Mouse (Mus musculus) layer of hippocampus, adult 2 months (tissue): ENCODE data around the gene Apol8. TPM values are rescaled to one million over a fixed set of nuclear protein-coding genes. Genes with fewer than 3 reads are reported as not detected.
"Not testable (repeated sequence)": the region's sequence is repeated elsewhere in the genome, so short reads cannot be mapped to it uniquely, and the experiment has no call there.

ENCODE experiments used
- DNase-seq, 2 experiments: peaks; one replicate each; pipeline ENCODE4 v3.0.0; 2022; ENCODE audit warnings: low spot score in 2 of 2
- H3K27ac ChIP-seq: fragments of 200-600 bp; 2 replicates; pipeline ENCODE4 v1.8.1; 2022
- H3K4me3 ChIP-seq: fragments of 200-600 bp; 2 replicates; pipeline ENCODE4 v1.8.1; 2022; ENCODE audit warnings: mild to moderate bottlenecking
- CTCF ChIP-seq: fragments of 200-600 bp; conservative IDR thresholded peaks from 2 replicates; pipeline ENCODE4 v1.8.1; 2022; ENCODE audit warnings: antibody characterized with exemption, mild to moderate bottlenecking, moderate library complexity
- total RNA-seq, 2 experiments: library from RNA; stranded (reverse); gene quantifications; 2 replicates each; pipeline ENCODE4 v1.2.3; 2021

Apol8 gene
- total RNA-seq, 2 experiments from 2014 or later: 5.7 to 7.4 TPM

GRCm38 (mm10) chr15:77757586-77758226, 903 bp upstream of the Apol8 start:
- DNase-seq: no peak
- TF ChIP-seq CTCF: peak; percentile 42
- H3K27ac ChIP-seq: no peak overlapping the region
- H3K4me3 ChIP-seq: no peak overlapping the region

GRCm38 (mm10) chr15:77756081-77756480, 722 bp downstream of the Apol8 start:
- Histone ChIP-seq H3K27ac (no peak overlapping the region), H3K4me3 (peak overlapping the region; percentile 40; the same call in 1 of the 2 replicates)
- TF ChIP-seq CTCF: no peak
- no peak for DNase-seq

GRCm38 (mm10) chr15:77755132-77755531, 1.7 kb downstream of the Apol8 start:
- no peak overlapping the region for H3K27ac ChIP-seq
- DNase-seq: no peak
- no peak for TF ChIP-seq CTCF
- no peak overlapping the region for H3K4me3 ChIP-seq

GRCm38 (mm10) chr15:77752443-77752842, 4.4 kb downstream of the Apol8 start:
- no peak for DNase-seq
- TF ChIP-seq CTCF: no peak
- no peak overlapping the region for H3K4me3 ChIP-seq
- no peak overlapping the region for H3K27ac ChIP-seq

- Histone ChIP-seq H3K4me3 (no peak overlapping the region), H3K27ac (no peak overlapping the region)
- DNase-seq: no peak
- TF ChIP-seq CTCF: peak; percentile 80
Observed at GRCm38 (mm10) chr15:77750461-77750860, 6.3 kb downstream of the Apol8 start.

- no peak for TF ChIP-seq CTCF
- Histone ChIP-seq H3K4me3 (no peak overlapping the region), H3K27ac (no peak overlapping the region)
- DNase-seq: no peak
Observed at GRCm38 (mm10) chr15:77749717-77750116, 7.1 kb downstream of the Apol8 start.

GRCm38 (mm10) chr15:77748414-77748813, 8.4 kb downstream of the Apol8 start:
- H3K4me3 ChIP-seq: no peak overlapping the region
- no peak overlapping the region for H3K27ac ChIP-seq
- TF ChIP-seq CTCF: no peak
- no peak for DNase-seq

- Histone ChIP-seq H3K4me3 (no peak overlapping the region), H3K27ac (no peak overlapping the region)
- no peak for TF ChIP-seq CTCF
- no peak for DNase-seq
Observed at GRCm38 (mm10) chr15:77746326-77746725, 10.5 kb downstream of the Apol8 start.

GRCm38 (mm10) chr15:77745081-77745480, 11.7 kb downstream of the Apol8 start:
- DNase-seq: no peak
- Histone ChIP-seq H3K27ac (no peak overlapping the region), H3K4me3 (no peak overlapping the region)
- no peak for TF ChIP-seq CTCF

GRCm38 (mm10) chr15:77744632-77745031, 12.2 kb downstream of the Apol8 start:
- TF ChIP-seq CTCF: no peak
- no peak for DNase-seq
- H3K4me3 ChIP-seq: no peak overlapping the region

GRCm38 (mm10) chr15:77741556-77741955, 15.2 kb downstream of the Apol8 start:
- not testable (repeated sequence) for DNase-seq, H3K4me3 ChIP-seq, H3K27ac ChIP-seq

More at GRCm38 (mm10) chr15:77744632-77745031, 12.2 kb downstream of the Apol8 start:
- H3K27ac ChIP-seq: no peak overlapping the region

- DNase-seq: no peak
- TF ChIP-seq CTCF: peak; percentile 63
- H3K4me3 ChIP-seq: no peak overlapping the region
- H3K27ac ChIP-seq: no peak overlapping the region
Observed at GRCm38 (mm10) chr15:77740511-77741297, 16.1 kb downstream of the Apol8 start.

- not testable (repeated sequence) for DNase-seq, H3K4me3 ChIP-seq, H3K27ac ChIP-seq
Observed at GRCm38 (mm10) chr15:77733903-77734302, 22.9 kb downstream of the Apol8 start.

- H3K4me3 ChIP-seq, H3K27ac ChIP-seq, DNase-seq: not testable (repeated sequence)
Observed at GRCm38 (mm10) chr15:77733380-77733779, 23.4 kb downstream of the Apol8 start.

- DNase-seq, H3K27ac ChIP-seq, H3K4me3 ChIP-seq: not testable (repeated sequence)
Observed at GRCm38 (mm10) chr15:77732851-77733250, 24.0 kb downstream of the Apol8 start.
